ENCODE assay signal across 17 mouse cellular contexts in genomic region chr1:177231122-177231521, GRCm38 (mm10).
"Had no signal": no experiment of that assay in that cellular context is flagged by ENCODE, and none has a peak within 500 bp of the region (broad histone marks: within the 10 kb centered on the region; RNA-seq: fewer than 3 reads in every experiment).

No protein-coding gene starts in this region.

- H3K4me2 ChIP-seq: liver, embryonic 11.5 days; liver, embryonic 13.5 days; liver, embryonic 15.5 days; midbrain, embryonic 11.5 days; midbrain, embryonic 13.5 days; midbrain, embryonic 15.5 days; neural tube, embryonic 12.5 days had no signal

- H3K27me3 ChIP-seq: liver, embryonic 13.5 days; liver, embryonic 15.5 days; megakaryocyte, embryonic 14.5 days; midbrain, embryonic 13.5 days; midbrain, embryonic 15.5 days; neural tube, embryonic 12.5 days had no signal

- ATAC-seq: liver, postnatal 0 days; midbrain, embryonic 13.5 days; midbrain, embryonic 15.5 days had no signal

- H3K9me3 ChIP-seq: liver, embryonic 13.5 days; liver, embryonic 15.5 days; megakaryocyte, embryonic 14.5 days; midbrain, embryonic 13.5 days; midbrain, embryonic 15.5 days; neural tube, embryonic 12.5 days had no signal

- H3K4me1 ChIP-seq: liver, embryonic 13.5 days; liver, embryonic 15.5 days; midbrain, embryonic 13.5 days; midbrain, embryonic 15.5 days; neural tube, embryonic 12.5 days had no signal

- H3K4me3 ChIP-seq: liver, embryonic 13.5 days; liver, embryonic 15.5 days; megakaryocyte, embryonic 14.5 days; midbrain, embryonic 13.5 days; midbrain, embryonic 15.5 days; neural tube, embryonic 12.5 days had no signal

- H3K36me3 ChIP-seq: liver, embryonic 13.5 days; liver, embryonic 15.5 days had no signal

- H3K27ac ChIP-seq: liver, embryonic 13.5 days; liver, embryonic 15.5 days; macrophage; midbrain, embryonic 13.5 days; midbrain, embryonic 15.5 days; neural tube, embryonic 12.5 days had no signal

- H3K9ac ChIP-seq: liver, embryonic 13.5 days; liver, embryonic 15.5 days; liver, postnatal 0 days; midbrain, embryonic 13.5 days; midbrain, embryonic 15.5 days; neural tube, embryonic 12.5 days had no signal

- DNase-seq: liver, embryonic 13.5 days; liver, postnatal 0 days; lung, adult 2 months; right cerebral cortex, postnatal 25 days; right cerebral cortex, postnatal 4 days; spleen, adult 18-20 months; thymus, adult 18-20 months; thymus, postnatal 14 days; thymus, postnatal 36 days had no signal
